Mouse (Mus musculus) cerebellum, postnatal 25 days (tissue): ENCODE measurements around the gene Dtnb.

ENCODE experiments used
- DNase-seq, 2 experiments: peaks; one replicate each; pipeline ENCODE4 v3.0.0; 2021; ENCODE audit warnings: mixed read lengths in 2 of 2

Dtnb gene

GRCm38 (mm10) chr12:3778286-3778685 is 206.1 kb downstream of the Dtnb start:
- no peak for DNase-seq

- DNase-seq, result no peak
Measured at GRCm38 (mm10) chr12:3779639-3780038, 207.5 kb downstream of the Dtnb start.

- peak in 1 of 2 experiments; percentile 55 for DNase-seq
Measured at GRCm38 (mm10) chr12:3780405-3780891, 208.3 kb downstream of the Dtnb start.

- DNase-seq, result peak; percentile 42 to 45
Measured at GRCm38 (mm10) chr12:3780931-3781471, 208.8 kb downstream of the Dtnb start.

- peak; percentile 82 to 89 for DNase-seq
Measured at GRCm38 (mm10) chr12:3781482-3781881, 209.3 kb downstream of the Dtnb start.

GRCm38 (mm10) chr12:3783196-3783825 is 211.1 kb downstream of the Dtnb start:
- no peak for DNase-seq

- DNase-seq, result no peak
Measured at GRCm38 (mm10) chr12:3784258-3784657, 212.1 kb downstream of the Dtnb start.

- no peak for DNase-seq
Measured at GRCm38 (mm10) chr12:3784729-3785128, 212.5 kb downstream of the Dtnb start.

GRCm38 (mm10) chr12:3787041-3787440 is 214.9 kb downstream of the Dtnb start:
- no peak for DNase-seq

- DNase-seq, result no peak
Measured at GRCm38 (mm10) chr12:3787541-3787940, 215.4 kb downstream of the Dtnb start.

GRCm38 (mm10) chr12:3788421-3789051 is 216.4 kb downstream of the Dtnb start:
- no peak for DNase-seq

- DNase-seq, result no peak
Measured at GRCm38 (mm10) chr12:3789626-3790185, 217.5 kb downstream of the Dtnb start.

- peak in 1 of 2 experiments; percentile 54 for DNase-seq
Measured at GRCm38 (mm10) chr12:3791257-3791656, 219.1 kb downstream of the Dtnb start.

GRCm38 (mm10) chr12:3791732-3792131 is 219.6 kb downstream of the Dtnb start:
- peak; percentile 97 to 99 for DNase-seq

GRCm38 (mm10) chr12:3792248-3792647 is 220.1 kb downstream of the Dtnb start:
- no peak for DNase-seq

- no peak for DNase-seq
Measured at GRCm38 (mm10) chr12:3795569-3795968, 223.4 kb downstream of the Dtnb start.

- DNase-seq, result no peak
Measured at GRCm38 (mm10) chr12:3799551-3799950, 227.4 kb downstream of the Dtnb start.

GRCm38 (mm10) chr12:3805852-3806251 is 233.7 kb downstream of the Dtnb start, which contains the start of gene Dnmt3a:
Gene Dnmt3a, plus strand, starts transcription at chr12:3806007.
- peak in 1 of 2 experiments; percentile 57 for DNase-seq

- peak; percentile 80 to 88 for DNase-seq
Measured at GRCm38 (mm10) chr12:3806271-3806684, 234.1 kb downstream of the Dtnb start.

GRCm38 (mm10) chr12:3806703-3807547 is 234.7 kb downstream of the Dtnb start:
- DNase-seq, result peak; percentile 87 to 94

- peak; percentile 67 to 80 for DNase-seq
Measured at GRCm38 (mm10) chr12:3807548-3808395, 235.6 kb downstream of the Dtnb start.
